Mouse (Mus musculus): ENCODE data around the gene Eef1akmt1. TPM values are rescaled to one million over a fixed set of nuclear protein-coding genes. Genes with fewer than 3 reads are reported as not detected.

Gene Eef1akmt1
- polyA plus RNA-seq, 1 experiment from 2014 or later = 98.6 TPM

DNA sequence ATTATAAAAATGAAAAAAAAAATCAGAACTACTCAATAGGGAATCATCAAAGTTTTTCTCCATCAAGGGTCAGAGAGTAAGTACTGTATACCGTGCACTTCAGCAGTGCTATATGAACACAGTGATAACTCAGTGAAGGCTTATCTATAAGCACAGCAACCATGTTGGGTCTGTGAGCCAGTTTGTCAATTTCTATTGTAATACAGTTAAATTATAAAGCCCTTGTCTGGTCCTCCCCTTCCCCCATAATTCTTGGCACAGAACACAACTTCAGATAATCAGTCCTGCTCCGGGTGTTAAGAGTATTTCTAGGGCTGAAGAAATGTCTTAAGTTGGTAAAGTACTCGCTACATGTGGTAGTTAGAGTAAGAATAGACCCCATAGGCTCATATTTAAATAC, 20.4 kb upstream of the Eef1akmt1 start:
- H3K9me3 ChIP-seq (replicated peaks) = no peaks in the 10 kb centered on the region
- peaks cover 71% of the 10 kb centered on the region for H3K36me3 ChIP-seq (ENCODE audit: poor library complexity, severe bottlenecking)
- H3K27me3 ChIP-seq = no peaks in the 10 kb centered on the region
- WGBS = 93% methylated on average over 3 of the region's 3 CpGs
- H3K4me3 ChIP-seq = no peak overlapping the region
- no peak for ATAC-seq
- H3K4me1 ChIP-seq = no peaks in the 10 kb centered on the region
- H3K9ac ChIP-seq = no peak overlapping the region
- no peak overlapping the region for H3K4me2 ChIP-seq
- no peak overlapping the region for H3K27ac ChIP-seq

DNA sequence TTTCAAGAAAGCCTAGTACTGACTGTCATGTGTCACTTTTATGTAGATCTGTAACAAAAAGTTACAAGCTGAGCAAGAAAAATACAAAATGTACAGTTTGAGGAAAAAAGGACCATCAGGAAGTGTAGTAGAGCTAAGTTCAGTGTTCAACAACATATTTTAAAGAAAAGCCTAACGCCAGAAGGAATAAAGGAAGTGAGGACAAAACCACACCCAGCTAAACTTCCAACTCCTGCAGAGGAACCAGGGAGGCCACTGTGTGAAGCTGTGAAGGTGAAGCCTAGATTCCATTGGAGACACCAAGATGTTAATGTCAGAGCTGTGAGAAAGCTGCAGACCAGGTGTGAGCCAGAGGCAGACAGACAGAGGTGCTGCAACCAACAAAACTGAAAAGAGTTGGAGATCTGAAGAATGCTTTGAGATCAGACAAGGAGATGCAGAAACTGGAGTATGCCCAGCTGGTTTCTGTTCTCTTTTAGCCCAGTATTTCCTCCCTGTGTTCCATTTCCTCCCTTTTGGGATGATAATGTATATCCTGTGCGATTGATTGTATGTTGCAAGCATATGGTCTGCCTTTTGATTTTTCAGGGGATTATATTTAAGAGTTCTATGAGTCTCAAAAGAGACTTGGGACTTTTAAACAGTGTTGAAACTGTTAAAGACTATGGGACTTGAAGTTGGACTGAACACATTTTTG, 5.1 kb upstream of the Eef1akmt1 start:
- ATAC-seq = no peak

DNA sequence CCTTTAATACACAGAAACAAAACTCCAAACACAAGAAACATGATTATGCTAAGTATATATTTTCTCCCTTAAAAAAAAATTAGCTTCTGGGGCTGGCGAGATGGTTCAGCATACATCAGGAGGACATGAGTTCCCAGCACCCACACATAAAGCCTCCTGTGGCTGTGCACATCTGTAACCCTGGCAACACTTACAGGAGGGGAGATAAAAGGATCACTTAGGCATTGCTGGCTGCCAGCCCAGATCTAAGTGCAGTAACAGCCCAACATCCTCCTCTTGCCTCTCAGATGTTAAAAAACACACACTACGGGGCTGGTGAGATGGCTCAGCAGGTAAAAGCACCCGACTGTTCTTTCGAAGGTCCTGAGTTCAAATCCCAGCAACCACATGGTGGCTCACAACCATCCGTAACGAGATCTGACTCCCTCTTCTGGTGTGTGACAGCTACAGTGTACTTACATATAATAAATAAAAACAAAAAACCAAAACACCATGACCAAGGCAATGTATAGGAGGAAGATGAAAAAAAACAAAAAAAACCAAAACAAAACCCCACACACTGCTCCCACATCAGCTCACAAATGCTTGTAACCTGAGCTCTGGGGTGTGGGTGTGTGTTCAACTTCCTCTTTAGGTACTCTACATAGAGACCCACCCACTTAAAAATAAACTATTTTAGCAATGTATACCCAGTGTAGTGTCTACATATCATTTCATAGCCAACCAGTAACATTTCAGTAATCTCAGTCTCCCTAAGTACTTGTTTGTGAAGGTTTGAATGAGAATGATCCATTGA, 3.6 kb upstream of the Eef1akmt1 start:
- Histone ChIP-seq H3K27ac (no peak overlapping the region), H3K4me1 (peaks cover 6% of the 10 kb centered on the region), H3K36me3 (ENCODE audit: poor library complexity, severe bottlenecking) (peaks cover 20% of the 10 kb centered on the region), H3K4me2 (no peak overlapping the region), H3K9ac (no peak overlapping the region), H3K9me3 (replicated peaks) (0 out of 2 replicates have a peak, but pooled peaks cover 3% of the 10 kb centered on the region), H3K4me3 (no peak overlapping the region), H3K27me3 (no peaks in the 10 kb centered on the region)
- 85% methylated on average over 6 of the region's 6 CpGs for WGBS
- no peak for ATAC-seq

More for the DNA sequence above, 5.1 kb upstream of the Eef1akmt1 start:
- 93% methylated on average over 2 of the region's 2 CpGs for WGBS
- Histone ChIP-seq H3K4me2 (no peak overlapping the region), H3K27ac (no peak overlapping the region), H3K27me3 (no peaks in the 10 kb centered on the region), H3K4me1 (no peaks in the 10 kb centered on the region; the same call in 1 of the 2 replicates), H3K9ac (no peak overlapping the region), H3K36me3 (ENCODE audit: poor library complexity, severe bottlenecking) (peaks cover 29% of the 10 kb centered on the region), H3K9me3 (replicated peaks) (0 out of 2 replicates have a peak, but pooled peaks cover 3% of the 10 kb centered on the region), H3K4me3 (no peak overlapping the region)

- peaks cover 3% of the 10 kb centered on the region; the same call in 1 of the 2 replicates for H3K36me3 ChIP-seq (ENCODE audit: poor library complexity, severe bottlenecking)
- ATAC-seq = no peak
- no peak overlapping the region for H3K4me2 ChIP-seq
- no peaks in the 10 kb centered on the region for H3K9me3 ChIP-seq (replicated peaks)
- H3K4me3 ChIP-seq = no peak overlapping the region
- 95% methylated on average over 6 of the region's 6 CpGs for WGBS
- H3K27me3 ChIP-seq = no peaks in the 10 kb centered on the region
- H3K27ac ChIP-seq = no peak overlapping the region
- H3K9ac ChIP-seq = no peak overlapping the region
- peaks cover 2% of the 10 kb centered on the region for H3K4me1 ChIP-seq
Measured at GRCm38 (mm10) chr14:57565626-57566025, 5.8 kb downstream of the Eef1akmt1 start.

- ATAC-seq = no peak
- peaks cover 12% of the 10 kb centered on the region; the same call in 1 of the 2 replicates for H3K36me3 ChIP-seq (ENCODE audit: poor library complexity, severe bottlenecking)
- WGBS = 73% methylated on average over 1 of the region's 1 CpGs
- H3K4me3 ChIP-seq = no peak overlapping the region
- H3K27me3 ChIP-seq = no peaks in the 10 kb centered on the region
- H3K9me3 ChIP-seq (replicated peaks) = no peaks in the 10 kb centered on the region
- no peak overlapping the region for H3K4me2 ChIP-seq
- H3K9ac ChIP-seq = no peak overlapping the region
- H3K27ac ChIP-seq = no peak overlapping the region
- no peaks in the 10 kb centered on the region for H3K4me1 ChIP-seq
Measured at GRCm38 (mm10) chr14:57556922-57557321, 14.5 kb downstream of the Eef1akmt1 start.

GRCm38 (mm10) chr14:57555471-57556070, 15.8 kb downstream of the Eef1akmt1 start:
- WGBS = 86% methylated on average over 7 of the region's 7 CpGs
- Histone ChIP-seq H3K9me3 (replicated peaks) (no peaks in the 10 kb centered on the region), H3K27me3 (no peaks in the 10 kb centered on the region), H3K9ac (no peak overlapping the region), H3K36me3 (ENCODE audit: poor library complexity, severe bottlenecking) (peaks cover 12% of the 10 kb centered on the region; the same call in 1 of the 2 replicates), H3K27ac (no peak overlapping the region), H3K4me2 (no peak overlapping the region), H3K4me3 (no peak overlapping the region), H3K4me1 (no peaks in the 10 kb centered on the region)
- ATAC-seq = no peak

GRCm38 (mm10) chr14:57554434-57554833, 17.0 kb downstream of the Eef1akmt1 start:
- Histone ChIP-seq H3K27ac (no peak overlapping the region), H3K4me2 (no peak overlapping the region), H3K36me3 (ENCODE audit: poor library complexity, severe bottlenecking) (peaks cover 20% of the 10 kb centered on the region), H3K4me3 (no peak overlapping the region), H3K27me3 (no peaks in the 10 kb centered on the region), H3K9me3 (replicated peaks) (no peaks in the 10 kb centered on the region), H3K9ac (no peak overlapping the region), H3K4me1 (no peaks in the 10 kb centered on the region)
- WGBS = 100% methylated on average over 5 of the region's 5 CpGs
- ATAC-seq = no peak

- peaks cover 30% of the 10 kb centered on the region for H3K36me3 ChIP-seq (ENCODE audit: poor library complexity, severe bottlenecking)
- H3K27ac ChIP-seq = no peak overlapping the region
- H3K4me2 ChIP-seq = no peak overlapping the region
- H3K9me3 ChIP-seq (replicated peaks) = no peaks in the 10 kb centered on the region
- no peak for ATAC-seq
- no peak overlapping the region for H3K4me3 ChIP-seq
- H3K9ac ChIP-seq = no peak overlapping the region
- no peaks in the 10 kb centered on the region for H3K27me3 ChIP-seq
- H3K4me1 ChIP-seq = no peaks in the 10 kb centered on the region
Measured at GRCm38 (mm10) chr14:57552945-57553344, 18.5 kb downstream of the Eef1akmt1 start.

DNA sequence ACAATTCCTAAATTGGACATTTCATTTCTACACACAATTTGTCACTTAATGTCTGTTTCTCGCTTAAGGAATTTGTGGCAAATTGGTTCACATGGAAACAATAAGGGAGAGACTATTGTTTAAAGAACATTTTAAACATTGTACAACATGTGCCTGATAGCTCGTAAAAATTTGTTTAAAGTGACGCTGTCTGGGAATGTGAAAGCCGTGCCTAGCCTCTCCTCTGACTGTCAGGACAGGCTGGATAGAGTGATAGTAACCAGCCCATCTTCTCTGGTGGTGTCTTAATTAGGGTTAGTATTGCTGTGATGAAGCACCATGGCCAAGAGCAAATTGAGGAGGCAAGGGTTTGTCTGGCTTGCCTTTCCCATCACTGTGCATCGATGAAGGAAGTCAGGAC, 24.4 kb downstream of the Eef1akmt1 start:
- Histone ChIP-seq H3K27ac (no peak overlapping the region), H3K9ac (no peak overlapping the region)
- 78% methylated on average over 5 of the region's 5 CpGs for WGBS

GRCm38 (mm10) chr14:57546557-57547021, 24.8 kb downstream of the Eef1akmt1 start:
- Histone ChIP-seq H3K4me1 (0 out of 2 replicates have a peak, but pooled peaks cover 3% of the 10 kb centered on the region), H3K27ac (no peak overlapping the region), H3K9me3 (replicated peaks) (no peaks in the 10 kb centered on the region), H3K4me3 (no peak overlapping the region), H3K36me3 (ENCODE audit: poor library complexity, severe bottlenecking) (peaks cover 18% of the 10 kb centered on the region), H3K9ac (no peak overlapping the region), H3K4me2 (no peak overlapping the region), H3K27me3 (peaks cover 15% of the 10 kb centered on the region; the same call in 1 of the 2 replicates)
- no peak for ATAC-seq
- 31% methylated on average over 13 of the region's 13 CpGs for WGBS

More for the DNA sequence above, 24.4 kb downstream of the Eef1akmt1 start:
- no peak overlapping the region for H3K4me2 ChIP-seq
- peaks cover 18% of the 10 kb centered on the region for H3K36me3 ChIP-seq (ENCODE audit: poor library complexity, severe bottlenecking)
- no peak for ATAC-seq
- H3K9me3 ChIP-seq (replicated peaks) = no peaks in the 10 kb centered on the region
- no peak overlapping the region for H3K4me3 ChIP-seq
- H3K27me3 ChIP-seq = peaks cover 10% of the 10 kb centered on the region; the same call in 1 of the 2 replicates
- 0 out of 2 replicates have a peak, but pooled peaks cover 3% of the 10 kb centered on the region for H3K4me1 ChIP-seq

- 91% methylated on average over 8 of the region's 8 CpGs for WGBS
- Histone ChIP-seq H3K9ac (no peak overlapping the region), H3K9me3 (replicated peaks) (no peaks in the 10 kb centered on the region), H3K27ac (no peak overlapping the region), H3K4me3 (no peak overlapping the region), H3K4me2 (no peak overlapping the region), H3K36me3 (ENCODE audit: poor library complexity, severe bottlenecking) (peaks cover 18% of the 10 kb centered on the region), H3K27me3 (peaks cover 18% of the 10 kb centered on the region), H3K4me1 (0 out of 2 replicates have a peak, but pooled peaks cover 3% of the 10 kb centered on the region)
- ATAC-seq = no peak
Measured at GRCm38 (mm10) chr14:57546131-57546530, 25.3 kb downstream of the Eef1akmt1 start.

GRCm38 (mm10) chr14:57545526-57545925, 25.9 kb downstream of the Eef1akmt1 start:
- Histone ChIP-seq H3K27ac (no peak overlapping the region), H3K27me3 (peaks cover 22% of the 10 kb centered on the region), H3K4me1 (0 out of 2 replicates have a peak, but pooled peaks cover 3% of the 10 kb centered on the region), H3K4me3 (no peak overlapping the region), H3K4me2 (no peak overlapping the region), H3K9me3 (replicated peaks) (no peaks in the 10 kb centered on the region), H3K36me3 (ENCODE audit: poor library complexity, severe bottlenecking) (peaks cover 18% of the 10 kb centered on the region), H3K9ac (no peak overlapping the region)
- no peak for ATAC-seq
- WGBS = 88% methylated on average over 17 of the region's 17 CpGs

Data from forebrain, embryonic 13.5 days (tissue).